Mouse (Mus musculus): ENCODE data around the gene Smim27. TPM values are rescaled to one million over a fixed set of nuclear protein-coding genes. Genes with fewer than 3 reads are reported as not detected.

Gene Smim27
- polyA plus RNA-seq, 1 experiment from 2014 or later, result 28.9 TPM

DNA sequence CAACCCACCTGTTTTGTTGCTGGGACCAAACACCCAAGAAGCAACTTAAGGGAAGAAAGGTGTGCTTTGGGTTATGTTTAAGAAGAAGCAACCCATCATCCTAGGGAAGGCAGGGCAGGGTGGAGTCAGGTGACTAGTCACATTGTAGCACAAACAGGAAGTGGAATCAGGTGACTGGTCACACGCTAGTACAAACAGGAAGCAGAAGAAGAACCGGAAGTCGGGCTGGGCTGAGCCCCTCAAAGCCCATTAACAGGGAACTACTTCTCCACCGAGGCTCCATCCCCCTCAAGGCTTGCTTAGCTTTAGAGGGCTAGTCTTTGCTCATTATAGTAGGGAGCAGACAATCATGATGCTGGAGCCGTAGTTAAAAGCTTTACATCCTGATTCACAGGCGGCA, 43.6 kb downstream of the Smim27 start:
- H3K9me3 ChIP-seq (ENCODE audit: control insufficient read depth, low read length), result no peaks in the 10 kb centered on the region
- 78% methylated on average over 6 of the region's 6 CpGs for WGBS
- no peak overlapping the region for H3K4me2 ChIP-seq (ENCODE audit: low read depth, low read length)
- no peaks in the 10 kb centered on the region for H3K27me3 ChIP-seq (replicated peaks; ENCODE audit: control insufficient read depth, insufficient read depth, low read length)
- H3K9ac ChIP-seq (ENCODE audit: low read depth, low read length), result no peak overlapping the region
- no peaks in the 10 kb centered on the region for H3K36me3 ChIP-seq (ENCODE audit: control insufficient read depth, insufficient read depth, low read length)
- H3K27ac ChIP-seq (ENCODE audit: low read length), result no peak overlapping the region
- no peak for ATAC-seq
- no peak overlapping the region for H3K4me3 ChIP-seq (ENCODE audit: low read length)
- H3K4me1 ChIP-seq (ENCODE audit: control insufficient read depth, insufficient read depth, low read length), result no peaks in the 10 kb centered on the region

DNA sequence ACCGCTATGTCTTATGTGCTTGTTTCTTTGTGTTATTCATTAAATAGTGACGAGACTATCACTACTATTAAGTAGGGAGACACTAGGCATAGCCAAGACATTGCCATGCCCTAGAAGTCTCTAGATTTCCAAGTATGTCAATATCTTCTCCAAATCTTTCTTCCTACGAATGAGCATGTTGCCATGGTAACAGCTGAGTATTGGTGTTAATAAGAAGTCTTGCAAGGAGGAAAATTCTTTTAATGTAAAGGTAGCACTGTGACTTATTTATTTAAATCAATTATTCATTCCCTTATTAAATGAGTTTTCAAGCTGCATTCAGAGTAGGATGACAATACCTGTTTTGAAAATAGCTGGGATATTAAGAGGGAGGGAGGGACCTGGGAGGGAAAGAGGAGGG, 48.0 kb downstream of the Smim27 start:
- Histone ChIP-seq H3K36me3 (ENCODE audit: control insufficient read depth, insufficient read depth, low read length) (no peaks in the 10 kb centered on the region), H3K9me3 (ENCODE audit: control insufficient read depth, low read length) (no peaks in the 10 kb centered on the region), H3K4me2 (ENCODE audit: low read depth, low read length) (no peak overlapping the region), H3K27me3 (replicated peaks; ENCODE audit: control insufficient read depth, insufficient read depth, low read length) (no peaks in the 10 kb centered on the region), H3K9ac (ENCODE audit: low read depth, low read length) (no peak overlapping the region), H3K27ac (ENCODE audit: low read length) (no peak overlapping the region), H3K4me3 (ENCODE audit: low read length) (no peak overlapping the region), H3K4me1 (ENCODE audit: control insufficient read depth, insufficient read depth, low read length) (no peaks in the 10 kb centered on the region)
- 75% methylated on average over 3 of the region's 3 CpGs for WGBS
- no peak for ATAC-seq

Other genes with a start within 250 kb of the Smim27 start
- 79.0 and 88.1 TPM in 2 replicates for gene Aco1, start 126.5 kb upstream of the Smim27 start, polyA plus RNA-seq (2015; fragmentation: Nextera tagmentation; extraction: Ambion mirVana)
- 9.9 and 10.8 TPM in 2 replicates for gene Ddx58, start 29.8 kb upstream of the Smim27 start, polyA plus RNA-seq (2015; fragmentation: Nextera tagmentation; extraction: Ambion mirVana)
- 30.4 and 31.4 TPM in 2 replicates for gene Topors, start 271 bp downstream of the Smim27 start, polyA plus RNA-seq (2015; fragmentation: Nextera tagmentation; extraction: Ambion mirVana)
- gene Ndufb6, start 9.8 kb downstream of the Smim27 start, polyA plus RNA-seq (2015; fragmentation: Nextera tagmentation; extraction: Ambion mirVana), result 399 and 413 TPM in 2 replicates
- gene Tmem215, start 202.6 kb downstream of the Smim27 start, polyA plus RNA-seq (2015; fragmentation: Nextera tagmentation; extraction: Ambion mirVana), result 1.0 and 1.3 TPM in 2 replicates